Mouse (Mus musculus): Measurements from ENCODE around the gene Kalrn.
A peak's percentile ranks its signal among the peaks of the same experiment; 100 is the strongest.
"Not testable (repeated sequence)": the region's sequence is repeated elsewhere in the genome, so short reads cannot be mapped to it uniquely, and the experiment has no call there.

Gene Kalrn

GRCm38 (mm10) chr16:34110840-34111625 lies 462.3 kb downstream of the Kalrn start:
- no peak for DNase-seq (ENCODE audit: low spot score in 2 of 2)

GRCm38 (mm10) chr16:34104427-34104826 lies 468.9 kb downstream of the Kalrn start:
- no peak for DNase-seq (ENCODE audit: low spot score in 2 of 2)

- no peak for DNase-seq (ENCODE audit: low spot score in 2 of 2)
Observed at GRCm38 (mm10) chr16:34102742-34103141, 470.6 kb downstream of the Kalrn start.

- no peak for DNase-seq (ENCODE audit: low spot score in 2 of 2)
Observed at GRCm38 (mm10) chr16:34099795-34100194, 473.5 kb downstream of the Kalrn start.

- peak; percentile 56 to 77 for DNase-seq (ENCODE audit: low spot score in 2 of 2)
Observed at GRCm38 (mm10) chr16:34095548-34096141, 477.7 kb downstream of the Kalrn start.

- no peak for DNase-seq (ENCODE audit: low spot score in 2 of 2)
Observed at GRCm38 (mm10) chr16:34095093-34095465, 478.3 kb downstream of the Kalrn start.

- no peak for DNase-seq (ENCODE audit: low spot score in 2 of 2)
Observed at GRCm38 (mm10) chr16:34094446-34095092, 478.8 kb downstream of the Kalrn start.

- DNase-seq (ENCODE audit: low spot score in 2 of 2), result no peak
Observed at GRCm38 (mm10) chr16:34093734-34094445, 479.4 kb downstream of the Kalrn start.

GRCm38 (mm10) chr16:34089528-34090095 lies 483.7 kb downstream of the Kalrn start:
- no peak for DNase-seq (ENCODE audit: low spot score in 2 of 2)

GRCm38 (mm10) chr16:34089022-34089421 lies 484.3 kb downstream of the Kalrn start:
- DNase-seq (ENCODE audit: low spot score in 2 of 2), result no peak

- no peak for DNase-seq (ENCODE audit: low spot score in 2 of 2)
Observed at GRCm38 (mm10) chr16:34088331-34088730, 485.0 kb downstream of the Kalrn start.

- DNase-seq (ENCODE audit: low spot score in 2 of 2), result no peak
Observed at GRCm38 (mm10) chr16:34084135-34084920, 489.0 kb downstream of the Kalrn start.

GRCm38 (mm10) chr16:34082494-34083469 lies 490.6 kb downstream of the Kalrn start:
- DNase-seq (ENCODE audit: low spot score in 2 of 2), result no peak

- no peak for DNase-seq (ENCODE audit: low spot score in 2 of 2)
Observed at GRCm38 (mm10) chr16:34081683-34082438, 491.5 kb downstream of the Kalrn start.

- not testable (repeated sequence) for DNase-seq (ENCODE audit: low spot score in 2 of 2)
Observed at GRCm38 (mm10) chr16:34081314-34081682, 492.0 kb downstream of the Kalrn start.

GRCm38 (mm10) chr16:34080818-34081217 lies 492.5 kb downstream of the Kalrn start:
- no peak for DNase-seq (ENCODE audit: low spot score in 2 of 2)

- DNase-seq (ENCODE audit: low spot score in 2 of 2), result no peak
Observed at GRCm38 (mm10) chr16:34079511-34079910, 493.8 kb downstream of the Kalrn start.

GRCm38 (mm10) chr16:34078732-34079131 lies 494.6 kb downstream of the Kalrn start:
- no peak for DNase-seq (ENCODE audit: low spot score in 2 of 2)

- no peak for DNase-seq (ENCODE audit: low spot score in 2 of 2)
Observed at GRCm38 (mm10) chr16:34076101-34076500, 497.2 kb downstream of the Kalrn start.

Data from spleen, postnatal 4 days (tissue).